Mouse (Mus musculus) midbrain, embryonic 15.5 days (tissue): ENCODE results near the gene Ak4. TPM values are rescaled to one million over a fixed set of nuclear protein-coding genes. Genes with fewer than 3 reads are reported as not detected.
A peak's percentile ranks its signal among the peaks of the same experiment; 100 is the strongest.

Source experiments
- ATAC-seq: fragments of 200-750 bp; cut with Nextera tagmentation; replicated peaks from 2 replicates; pipeline ENCODE4 v1.8.0; 2017; ENCODE audit warnings: moderate TSS enrichment
- H3K27ac ChIP-seq: fragments of 300-500 bp; sonication (generic); 2 replicates; pipeline ENCODE4 v1.5.1; 2015; ENCODE audit warnings: mild to moderate bottlenecking, inconsistent platforms
- H3K27me3 ChIP-seq: fragments of 300-500 bp; sonication (generic); replicated peaks from 2 replicates; pipeline ENCODE4 v1.6.1; 2015; ENCODE audit warnings: inconsistent platforms
- H3K36me3 ChIP-seq: fragments of 300-500 bp; sonication (generic); replicated peaks from 2 replicates; pipeline ENCODE4 v1.6.1; 2015; ENCODE audit warnings: inconsistent platforms
- H3K4me1 ChIP-seq: fragments of 300-500 bp; sonication (generic); 2 replicates; pipeline ENCODE4 v1.6.1; 2015; ENCODE audit warnings: inconsistent platforms
- H3K4me2 ChIP-seq: fragments of 300-500 bp; sonication (generic); 2 replicates; pipeline ENCODE4 v1.6.1; 2015; ENCODE audit warnings: inconsistent platforms, mild to moderate bottlenecking, moderate library complexity
- H3K4me3 ChIP-seq: fragments of 300-500 bp; sonication (generic); 2 replicates; pipeline ENCODE4 v1.5.1; 2015; ENCODE audit warnings: mild to moderate bottlenecking, inconsistent platforms
- H3K9ac ChIP-seq: fragments of 300-500 bp; sonication (generic); 2 replicates; pipeline ENCODE4 v1.6.1; 2015; ENCODE audit warnings: mild to moderate bottlenecking, inconsistent platforms
- H3K9me3 ChIP-seq: fragments of 300-500 bp; sonication (generic); 2 replicates; pipeline ENCODE4 v1.6.1; 2016; ENCODE audit warnings: inconsistent platforms
- WGBS: fragments of 180-500 bp; shearing (Covaris S2); methylation state at CpG from one replicate; pipeline ENCODE4 v1.1.7; 2015; ENCODE audit warnings: mixed read lengths; 5-methylcytosine and 5-hydroxymethylcytosine counted together
- polyA plus RNA-seq: library from polyadenylated mRNA; unstranded; fragments of >200 nt; fragmentation: Nextera tagmentation; extraction: Ambion mirVana; gene quantifications from 2 replicates; pipeline ENCODE4 v1.2.1, GENCODE M21; 2015

The Ak4 gene
- polyA plus RNA-seq, 1 experiment from 2014 or later, result 8.1 TPM

- H3K9ac ChIP-seq, result no peak overlapping the region
Measured at GRCm38 (mm10) chr4:101490320-101490917, 71.3 kb downstream of the Ak4 start.

GRCm38 (mm10) chr4:101491704-101492103 is 72.6 kb downstream of the Ak4 start:
- H3K9me3 ChIP-seq, result no peaks in the 10 kb centered on the region
- peaks cover 9% of the 10 kb centered on the region; the same call in 1 of the 2 replicates for H3K27me3 ChIP-seq
- no peak overlapping the region for H3K4me2 ChIP-seq
- H3K27ac ChIP-seq, result no peak overlapping the region
- 72% methylated on average over 6 of the region's 6 CpGs for WGBS
- no peaks in the 10 kb centered on the region for H3K4me1 ChIP-seq
- ATAC-seq, result no peak
- H3K9ac ChIP-seq, result no peak overlapping the region
- H3K4me3 ChIP-seq, result no peak overlapping the region
- no peaks in the 10 kb centered on the region for H3K36me3 ChIP-seq

More at GRCm38 (mm10) chr4:101490320-101490917, 71.3 kb downstream of the Ak4 start:
- H3K4me2 ChIP-seq, result no peak overlapping the region
- WGBS, result 90% methylated on average over 8 of the region's 8 CpGs
- H3K4me3 ChIP-seq, result no peak overlapping the region
- peaks cover 4% of the 10 kb centered on the region; the same call in 1 of the 2 replicates for H3K27me3 ChIP-seq
- H3K27ac ChIP-seq, result no peak overlapping the region
- ATAC-seq, result no peak
- H3K36me3 ChIP-seq, result no peaks in the 10 kb centered on the region
- no peaks in the 10 kb centered on the region for H3K4me1 ChIP-seq
- no peaks in the 10 kb centered on the region for H3K9me3 ChIP-seq

GRCm38 (mm10) chr4:101493611-101494197 is 74.6 kb downstream of the Ak4 start:
- Histone ChIP-seq H3K27me3 (peaks cover 18% of the 10 kb centered on the region), H3K9me3 (no peaks in the 10 kb centered on the region), H3K4me2 (no peak overlapping the region), H3K27ac (no peak overlapping the region), H3K9ac (no peak overlapping the region), H3K4me1 (peaks cover 3% of the 10 kb centered on the region), H3K36me3 (no peaks in the 10 kb centered on the region), H3K4me3 (no peak overlapping the region)
- ATAC-seq, result no peak

GRCm38 (mm10) chr4:101496188-101496533 is 77.1 kb downstream of the Ak4 start:
- H3K36me3 ChIP-seq, result no peaks in the 10 kb centered on the region
- peaks cover 3% of the 10 kb centered on the region for H3K4me1 ChIP-seq
- H3K4me2 ChIP-seq, result peak overlapping the region; percentile 86
- no peak for ATAC-seq
- peak overlapping the region; percentile 59 for H3K9ac ChIP-seq
- H3K27ac ChIP-seq, result no peak overlapping the region
- peaks cover 18% of the 10 kb centered on the region for H3K27me3 ChIP-seq
- peak overlapping the region; percentile 59 for H3K4me3 ChIP-seq
- 1% methylated on average over 28 of the region's 28 CpGs for WGBS
- no peaks in the 10 kb centered on the region for H3K9me3 ChIP-seq

- peak; percentile 83 for ATAC-seq
- peaks cover 18% of the 10 kb centered on the region for H3K27me3 ChIP-seq
- H3K4me3 ChIP-seq, result peak within 1 kb of the TSS; percentile 59
- peak within 1 kb of the TSS; percentile 59 for H3K9ac ChIP-seq
- peak within 1 kb of the TSS; percentile 86 for H3K4me2 ChIP-seq
- H3K36me3 ChIP-seq, result no peaks in the 10 kb centered on the region
- no peaks in the 10 kb centered on the region for H3K9me3 ChIP-seq
- H3K27ac ChIP-seq, result no peak within 1 kb of the TSS
- WGBS, result under 1% methylated on average over 50 of the region's 57 CpGs
- H3K4me1 ChIP-seq, result peaks cover 3% of the 10 kb centered on the region
Measured at GRCm38 (mm10) chr4:101496534-101497237, 77.6 kb downstream of the Ak4 start, which contains the start of gene Dnajc6. TSS of gene Dnajc6 (plus strand) at chr4:101496648.

- no peaks in the 10 kb centered on the region for H3K36me3 ChIP-seq
- no peak overlapping the region; the same call in 1 of the 2 replicates for H3K9ac ChIP-seq
- peaks cover 3% of the 10 kb centered on the region for H3K4me1 ChIP-seq
- peak overlapping the region; percentile 86 for H3K4me2 ChIP-seq
- peaks cover 18% of the 10 kb centered on the region for H3K27me3 ChIP-seq
- H3K9me3 ChIP-seq, result no peaks in the 10 kb centered on the region
- 4% methylated on average over 14 of the region's 14 CpGs for WGBS
- no peak overlapping the region for H3K27ac ChIP-seq
- no peak for ATAC-seq
- H3K4me3 ChIP-seq, result peak overlapping the region; percentile 59
Measured at GRCm38 (mm10) chr4:101497336-101497735, 78.3 kb downstream of the Ak4 start.

- no peak overlapping the region for H3K4me3 ChIP-seq
- H3K4me2 ChIP-seq, result no peak overlapping the region
- 39% methylated on average over 7 of the region's 7 CpGs for WGBS
- no peaks in the 10 kb centered on the region for H3K27me3 ChIP-seq
- H3K27ac ChIP-seq, result no peak overlapping the region
- peaks cover 9% of the 10 kb centered on the region; the same call in 1 of the 2 replicates for H3K4me1 ChIP-seq
- no peak for ATAC-seq
- no peak overlapping the region for H3K9ac ChIP-seq
- H3K9me3 ChIP-seq, result no peaks in the 10 kb centered on the region
- no peaks in the 10 kb centered on the region for H3K36me3 ChIP-seq
Measured at GRCm38 (mm10) chr4:101504470-101505007, 85.5 kb downstream of the Ak4 start.

GRCm38 (mm10) chr4:101505966-101506365 is 86.9 kb downstream of the Ak4 start:
- no peaks in the 10 kb centered on the region for H3K36me3 ChIP-seq
- no peak overlapping the region for H3K4me3 ChIP-seq
- ATAC-seq, result no peak
- H3K27me3 ChIP-seq, result no peaks in the 10 kb centered on the region
- H3K9ac ChIP-seq, result no peak overlapping the region
- H3K4me1 ChIP-seq, result peaks cover 11% of the 10 kb centered on the region; the same call in 1 of the 2 replicates
- no peak overlapping the region for H3K4me2 ChIP-seq
- no peak overlapping the region for H3K27ac ChIP-seq
- WGBS, result 77% methylated on average over 2 of the region's 2 CpGs
- no peaks in the 10 kb centered on the region for H3K9me3 ChIP-seq

GRCm38 (mm10) chr4:101506372-101506771 is 87.3 kb downstream of the Ak4 start:
- H3K4me2 ChIP-seq, result no peak overlapping the region
- no peaks in the 10 kb centered on the region for H3K36me3 ChIP-seq
- no peak overlapping the region for H3K9ac ChIP-seq
- H3K4me1 ChIP-seq, result peaks cover 11% of the 10 kb centered on the region; the same call in 1 of the 2 replicates
- no peak overlapping the region for H3K27ac ChIP-seq
- no peaks in the 10 kb centered on the region for H3K27me3 ChIP-seq
- ATAC-seq, result no peak
- H3K4me3 ChIP-seq, result no peak overlapping the region
- H3K9me3 ChIP-seq, result no peaks in the 10 kb centered on the region

GRCm38 (mm10) chr4:101507571-101508422 is 88.7 kb downstream of the Ak4 start:
- H3K9me3 ChIP-seq, result no peaks in the 10 kb centered on the region
- 7% methylated on average over 24 of the region's 24 CpGs for WGBS

GRCm38 (mm10) chr4:101508431-101508830 is 89.4 kb downstream of the Ak4 start:
- Histone ChIP-seq H3K4me1 (peaks cover 11% of the 10 kb centered on the region; the same call in 1 of the 2 replicates), H3K36me3 (no peaks in the 10 kb centered on the region), H3K4me2 (peak overlapping the region; percentile 97), H3K9ac (peak overlapping the region; percentile 63), H3K27ac (peak overlapping the region; percentile 77), H3K4me3 (peak overlapping the region; percentile 63), H3K9me3 (no peaks in the 10 kb centered on the region), H3K27me3 (no peaks in the 10 kb centered on the region)
- 2% methylated on average over 10 of the region's 10 CpGs for WGBS
- peak; percentile 40; the same call in 1 of the 2 replicates for ATAC-seq

More at GRCm38 (mm10) chr4:101507571-101508422, 88.7 kb downstream of the Ak4 start:
- Histone ChIP-seq H3K27ac (peak overlapping the region; percentile 81), H3K4me1 (peaks cover 11% of the 10 kb centered on the region; the same call in 1 of the 2 replicates), H3K4me3 (peak overlapping the region; percentile 63), H3K27me3 (no peaks in the 10 kb centered on the region), H3K36me3 (no peaks in the 10 kb centered on the region), H3K9ac (peak overlapping the region; percentile 58), H3K4me2 (peak overlapping the region; percentile 97)
- peak; percentile 70 for ATAC-seq
